Mouse (Mus musculus) olfactory bulb, adult 2 months (tissue): ENCODE results near the gene Tbx4.
A peak's percentile ranks its signal among the peaks of the same experiment; 100 is the strongest.

Experiments
- CTCF ChIP-seq: fragments of 200-500 bp; IDR thresholded peaks from 2 replicates; pipeline ENCODE4 v1.5.1; 2012; ENCODE audit warnings: low read depth, mild to moderate bottlenecking, low read length, moderate library complexity; ENCODE audit not compliant: insufficient read depth
- POLR2A ChIP-seq: fragments of 200-500 bp; IDR thresholded peaks from 2 replicates; pipeline ENCODE4 v1.6.1; 2012; ENCODE audit warnings: mild to moderate bottlenecking, low read depth, low read length, moderate library complexity; ENCODE audit not compliant: insufficient read depth

- TF ChIP-seq CTCF, result peak; percentile 67
- no peak for TF ChIP-seq POLR2A
Measured at GRCm38 (mm10) chr11:85843347-85843692, 42.9 kb upstream of the Tbx4 start.
